Mouse (Mus musculus): ENCODE data around the gene Ppp6c. TPM values are rescaled to one million over a fixed set of nuclear protein-coding genes. Genes with fewer than 3 reads are reported as not detected.
"Not testable (repeated sequence)": the region's sequence is repeated elsewhere in the genome, so short reads cannot be mapped to it uniquely, and the experiment has no call there.

Gene Ppp6c
- total RNA-seq (2022): 10 to 100 TPM; 55.8 to 69.5 (median 58.4) TPM

- DNase-seq (ENCODE audit: low spot score in 2 of 2): peak; percentile 87 to 96
Measured at GRCm38 (mm10) chr2:39226019-39226640, at the start of gene Ppp6c. TSS of gene Ppp6c (minus strand) at chr2:39226451.

- DNase-seq (ENCODE audit: low spot score in 2 of 2): no peak
Measured at GRCm38 (mm10) chr2:39268357-39268756, 42.1 kb upstream of the Ppp6c start.

GRCm38 (mm10) chr2:39252275-39252674 is 26.0 kb upstream of the Ppp6c start:
- DNase-seq (ENCODE audit: low spot score in 2 of 2): peak in 1 of 2 experiments; percentile 17

GRCm38 (mm10) chr2:39246862-39247261 is 20.6 kb upstream of the Ppp6c start:
- DNase-seq (ENCODE audit: low spot score in 2 of 2): not testable (repeated sequence)

- no peak for DNase-seq (ENCODE audit: low spot score in 2 of 2)
Measured at GRCm38 (mm10) chr2:39226731-39227130, 480 bp upstream of the Ppp6c start.

GRCm38 (mm10) chr2:39225331-39226018 is 776 bp downstream of the Ppp6c start:
- peak; percentile 44 to 49 for DNase-seq (ENCODE audit: low spot score in 2 of 2)

GRCm38 (mm10) chr2:39224621-39225020 is 1.6 kb downstream of the Ppp6c start:
- no peak for DNase-seq (ENCODE audit: low spot score in 2 of 2)

- DNase-seq (ENCODE audit: low spot score in 2 of 2): no peak
Measured at GRCm38 (mm10) chr2:39220010-39220409, 6.2 kb downstream of the Ppp6c start.

- no peak for DNase-seq (ENCODE audit: low spot score in 2 of 2)
Measured at GRCm38 (mm10) chr2:39219034-39219433, 7.2 kb downstream of the Ppp6c start.

GRCm38 (mm10) chr2:39217150-39217549 is 9.1 kb downstream of the Ppp6c start:
- DNase-seq (ENCODE audit: low spot score in 2 of 2): no peak

GRCm38 (mm10) chr2:39210738-39211137 is 15.5 kb downstream of the Ppp6c start:
- no peak for DNase-seq (ENCODE audit: low spot score in 2 of 2)

- DNase-seq (ENCODE audit: low spot score in 2 of 2): no peak
Measured at GRCm38 (mm10) chr2:39203359-39203758, 22.9 kb downstream of the Ppp6c start.

- DNase-seq (ENCODE audit: low spot score in 2 of 2): no peak
Measured at GRCm38 (mm10) chr2:39194809-39195208, 31.4 kb downstream of the Ppp6c start.

GRCm38 (mm10) chr2:39190561-39191056 is 35.6 kb downstream of the Ppp6c start, which contains the start of gene Scai:
TSS of gene Scai (minus strand) at chr2:39190734.
- DNase-seq (ENCODE audit: low spot score in 2 of 2): peak; percentile 95 to 99

- DNase-seq (ENCODE audit: low spot score in 2 of 2): peak; percentile 16 to 27
Measured at GRCm38 (mm10) chr2:39189961-39190560, 36.2 kb downstream of the Ppp6c start.

- DNase-seq (ENCODE audit: low spot score in 2 of 2): no peak
Measured at GRCm38 (mm10) chr2:39185942-39186341, 40.3 kb downstream of the Ppp6c start.

GRCm38 (mm10) chr2:39183587-39183986 is 42.7 kb downstream of the Ppp6c start:
- DNase-seq (ENCODE audit: low spot score in 2 of 2): no peak

GRCm38 (mm10) chr2:39160996-39161395 is 65.3 kb downstream of the Ppp6c start:
- DNase-seq (ENCODE audit: low spot score in 2 of 2): no peak

- no peak for DNase-seq (ENCODE audit: low spot score in 2 of 2)
Measured at GRCm38 (mm10) chr2:39157916-39158315, 68.3 kb downstream of the Ppp6c start.

- DNase-seq (ENCODE audit: low spot score in 2 of 2): no peak
Measured at GRCm38 (mm10) chr2:39156821-39157220, 69.4 kb downstream of the Ppp6c start.

GRCm38 (mm10) chr2:39150943-39151342 is 75.3 kb downstream of the Ppp6c start:
- DNase-seq (ENCODE audit: low spot score in 2 of 2): no peak

- DNase-seq (ENCODE audit: low spot score in 2 of 2): no peak
Measured at GRCm38 (mm10) chr2:39148075-39148474, 78.2 kb downstream of the Ppp6c start.

Data from left cerebral cortex, adult 8-10 months (tissue).